8 mouse cellular contexts compared by ENCODE assay signal in the genomic region with DNA sequence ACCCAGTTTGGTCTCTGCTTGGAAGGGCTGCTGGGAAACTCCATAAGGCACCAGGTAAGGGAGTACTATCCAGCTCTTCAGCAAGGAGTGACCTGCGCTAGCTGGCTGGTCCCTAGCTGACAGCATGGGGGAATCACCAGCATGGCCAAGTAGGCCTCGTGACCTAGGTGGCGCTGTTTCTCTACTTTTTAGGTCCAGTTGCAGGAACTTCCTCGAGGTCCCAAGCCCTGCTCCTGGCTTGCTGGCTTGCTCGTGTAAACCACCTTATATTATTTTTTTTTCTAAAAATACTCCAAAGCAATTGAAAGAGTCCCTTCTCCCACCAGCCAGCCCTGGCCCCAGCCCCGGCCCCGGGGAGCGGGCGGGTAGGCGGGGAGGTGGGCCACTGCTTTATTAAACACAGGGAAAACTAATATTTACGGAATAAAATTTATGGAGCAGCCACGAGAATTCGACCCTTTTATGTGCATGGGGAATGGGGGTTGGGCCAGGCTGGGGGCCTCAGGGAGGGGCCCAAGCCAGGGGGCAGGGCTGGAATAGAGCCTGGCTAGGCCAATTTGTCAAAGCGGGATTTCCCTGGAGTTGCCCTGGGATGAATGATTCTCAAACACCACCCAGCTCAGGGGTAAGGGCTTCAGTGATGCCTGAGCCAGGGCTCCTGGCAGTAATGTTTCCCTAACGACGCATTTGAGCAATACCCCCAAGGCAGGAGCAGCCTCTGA. TPM values are rescaled to one million over a fixed set of nuclear protein-coding genes. Genes with fewer than 3 reads are reported as not detected.
A peak's percentile ranks its signal among the peaks of the same experiment; 100 is the strongest.
DNase-seq lines count a peak whose midpoint lies in the region; ATAC-seq and TF ChIP-seq lines count a peak whose summit lies in the region.

No protein-coding gene starts in this region.

- WGBS in embryonic facial prominence, embryonic 15.5 days, result 9% methylated on average over 16 of the region's 16 CpGs
- WGBS in heart, embryonic 11.5 days (ENCODE audit: insufficient replicate concordance), result 22% methylated on average over 16 of the region's 16 CpGs
- 5% methylated on average over 16 of the region's 16 CpGs for WGBS in kidney, embryonic 15.5 days
- WGBS in neural tube, embryonic 12.5 days, result 7% methylated on average over 16 of the region's 16 CpGs

- no peaks in the 10 kb centered on the region for H3K36me3 ChIP-seq in embryonic facial prominence, embryonic 15.5 days
- H3K36me3 ChIP-seq in heart, embryonic 11.5 days (ENCODE audit: control insufficient read depth, insufficient read depth, low read length), result no peaks in the 10 kb centered on the region
- no peaks in the 10 kb centered on the region for H3K36me3 ChIP-seq in kidney, embryonic 15.5 days
- H3K36me3 ChIP-seq in neural tube, embryonic 12.5 days, result no peaks in the 10 kb centered on the region

- no peaks in the 10 kb centered on the region for H3K9me3 ChIP-seq in embryonic facial prominence, embryonic 15.5 days (replicated peaks)
- H3K9me3 ChIP-seq in heart, embryonic 11.5 days (replicated peaks; ENCODE audit: control insufficient read depth, low read length), result no peaks in the 10 kb centered on the region
- no peaks in the 10 kb centered on the region for H3K9me3 ChIP-seq in kidney, embryonic 15.5 days (replicated peaks)
- H3K9me3 ChIP-seq in neural tube, embryonic 12.5 days, result no peaks in the 10 kb centered on the region

- peak; percentile 49 for TF ChIP-seq CTCF in bone marrow macrophage, adult 2 months (IDR thresholded peaks at IDR 0.05; ENCODE audit: low read depth, low read length)

- H3K4me3 ChIP-seq in bone marrow macrophage, adult 2 months (ENCODE audit: insufficient read depth, low read length), result no peak overlapping the region
- peak overlapping the region; percentile 19; the same call in 1 of the 2 replicates for H3K4me3 ChIP-seq in embryonic facial prominence, embryonic 15.5 days (replicated peaks)
- H3K4me3 ChIP-seq in heart, embryonic 11.5 days (ENCODE audit: low read depth, low read length), result peak overlapping the region; percentile 19; the same call in 1 of the 2 replicates
- H3K4me3 ChIP-seq in kidney, embryonic 15.5 days (replicated peaks), result peak overlapping the region; percentile 33
- H3K4me3 ChIP-seq in neural tube, embryonic 12.5 days, result no peak overlapping the region; the same call in 1 of the 2 replicates

- H3K9ac ChIP-seq in embryonic facial prominence, embryonic 15.5 days, result no peak overlapping the region
- H3K9ac ChIP-seq in heart, embryonic 11.5 days (ENCODE audit: low read depth, low read length), result peak overlapping the region; percentile 56
- peak overlapping the region; percentile 27 for H3K9ac ChIP-seq in kidney, embryonic 15.5 days
- peak overlapping the region; percentile 18; the same call in 1 of the 2 replicates for H3K9ac ChIP-seq in neural tube, embryonic 12.5 days

- peak; percentile 76 for DNase-seq in CD4-positive, CD25-positive, alpha-beta regulatory T cell, adult 2 months (ENCODE audit: low read depth, low spot score)
- peak; percentile 77 for DNase-seq in liver
- peak; percentile 55 for DNase-seq in testis, postnatal 14 days (ENCODE audit: low spot score)

- H3K27ac ChIP-seq in bone marrow macrophage, adult 2 months (ENCODE audit: insufficient read depth, low read depth, low read length), result no peak overlapping the region
- peak overlapping the region; percentile 48; the same call in 1 of the 2 replicates for H3K27ac ChIP-seq in embryonic facial prominence, embryonic 15.5 days (replicated peaks)
- no peak overlapping the region for H3K27ac ChIP-seq in heart, embryonic 11.5 days (ENCODE audit: low read depth, low read length)
- no peak overlapping the region for H3K27ac ChIP-seq in kidney, embryonic 15.5 days
- H3K27ac ChIP-seq in neural tube, embryonic 12.5 days, result no peak overlapping the region

- peaks cover 7% of the 10 kb centered on the region for H3K27me3 ChIP-seq in embryonic facial prominence, embryonic 15.5 days
- H3K27me3 ChIP-seq in heart, embryonic 11.5 days (ENCODE audit: control insufficient read depth, insufficient read depth, low read length), result peaks cover 10% of the 10 kb centered on the region
- peaks cover 14% of the 10 kb centered on the region for H3K27me3 ChIP-seq in kidney, embryonic 15.5 days
- peaks cover 4% of the 10 kb centered on the region; the same call in 1 of the 2 replicates for H3K27me3 ChIP-seq in neural tube, embryonic 12.5 days (replicated peaks)

- H3K4me1 ChIP-seq in bone marrow macrophage, adult 2 months (ENCODE audit: control insufficient read depth, insufficient read depth, low read length), result no peaks in the 10 kb centered on the region
- peaks cover 8% of the 10 kb centered on the region for H3K4me1 ChIP-seq in embryonic facial prominence, embryonic 15.5 days
- 0 out of 2 replicates have a peak, but pooled peaks cover 4% of the 10 kb centered on the region for H3K4me1 ChIP-seq in heart, embryonic 11.5 days (ENCODE audit: control insufficient read depth, insufficient read depth, low read length)
- peaks cover 13% of the 10 kb centered on the region for H3K4me1 ChIP-seq in kidney, embryonic 15.5 days
- peaks cover 13% of the 10 kb centered on the region for H3K4me1 ChIP-seq in neural tube, embryonic 12.5 days

- no peak for TF ChIP-seq POLR2A in bone marrow macrophage, adult 2 months (IDR thresholded peaks at IDR 0.05; ENCODE audit: borderline replicate concordance, low read depth, low read length)

- peak; percentile 55 for ATAC-seq in embryonic facial prominence, embryonic 15.5 days (ENCODE audit: insufficient number of reproducible peaks, low FRiP score, low TSS enrichment, low read depth)
- ATAC-seq in heart, embryonic 11.5 days (replicated peaks; ENCODE audit: insufficient number of reproducible peaks, low FRiP score, low TSS enrichment), result no peak
- peak; percentile 57 for ATAC-seq in kidney, embryonic 15.5 days (replicated peaks; ENCODE audit: low FRiP score)
- ATAC-seq in neural tube, embryonic 12.5 days (ENCODE audit: low FRiP score, low read depth), result peak; percentile 37; the same call in 1 of the 2 replicates

- peak overlapping the region; percentile 50 for H3K4me2 ChIP-seq in embryonic facial prominence, embryonic 15.5 days (replicated peaks)
- H3K4me2 ChIP-seq in heart, embryonic 11.5 days, result peak overlapping the region; percentile 59
- peak overlapping the region; percentile 63 for H3K4me2 ChIP-seq in kidney, embryonic 15.5 days
- H3K4me2 ChIP-seq in neural tube, embryonic 12.5 days (replicated peaks), result peak overlapping the region; percentile 57

RNA-seq across cellular contexts. Expression of a gene that starts 13.2 kb away (rescaled TPM):
- polyA plus RNA-seq in bone marrow macrophage, adult 2 months (2012; ENCODE audit: insufficient read depth, insufficient read length, missing spikeins), result 0.32 and 0.38 TPM in 2 replicates
- polyA plus RNA-seq in embryonic facial prominence, embryonic 15.5 days (2015; fragmentation: Nextera tagmentation; extraction: Ambion mirVana), result 1.6 and 1.7 TPM in 2 replicates
- 0.16 and 0.17 TPM in 2 replicates for polyA plus RNA-seq in heart, embryonic 11.5 days (2014; fragmentation: Nextera tagmentation; extraction: Ambion mirVana)
- 2.2 and 2.9 TPM in 2 replicates for polyA plus RNA-seq in kidney, embryonic 15.5 days (2015; fragmentation: Nextera tagmentation; extraction: Ambion mirVana)
- polyA plus RNA-seq in neural tube, embryonic 12.5 days (2016; fragmentation: Nextera tagmentation; extraction: Ambion mirVana), result 0.24 and 0.28 TPM in 2 replicates

RNA-seq across cellular contexts. Expression of a gene that starts 29.3 kb away (rescaled TPM):
- not detected in 2 replicates for polyA plus RNA-seq in bone marrow macrophage, adult 2 months (2012; ENCODE audit: insufficient read depth, insufficient read length, missing spikeins)
- polyA plus RNA-seq in embryonic facial prominence, embryonic 15.5 days (2015; fragmentation: Nextera tagmentation; extraction: Ambion mirVana), result 2.2 and 4.1 TPM in 2 replicates
- not detected in 2 replicates for polyA plus RNA-seq in heart, embryonic 11.5 days (2014; fragmentation: Nextera tagmentation; extraction: Ambion mirVana)
- 0.03 TPM in 1 of 2 replicates, not detected in the other for polyA plus RNA-seq in kidney, embryonic 15.5 days (2015; fragmentation: Nextera tagmentation; extraction: Ambion mirVana)
- polyA plus RNA-seq in neural tube, embryonic 12.5 days (2016; fragmentation: Nextera tagmentation; extraction: Ambion mirVana), result 0.08 TPM in 1 of 2 replicates, not detected in the other

Comparison
In these comparisons a context has a peak if more than half of its experiments do, and no peak if none do; other contexts are left out.
1. H3K4me3 ChIP-seq: peak in embryonic facial prominence, embryonic 15.5 days (single experiment), heart, embryonic 11.5 days (single experiment) and kidney, embryonic 15.5 days (single experiment); none in bone marrow macrophage, adult 2 months (single experiment) and neural tube, embryonic 12.5 days (single experiment).
2. Peak in every context shown above with its lines, with median percentiles within 50 percentile points of each other: DNase-seq and H3K4me2 ChIP-seq.